Mouse (Mus musculus): ENCODE measurements around the gene Mrps18a.

Mrps18a gene

DNA sequence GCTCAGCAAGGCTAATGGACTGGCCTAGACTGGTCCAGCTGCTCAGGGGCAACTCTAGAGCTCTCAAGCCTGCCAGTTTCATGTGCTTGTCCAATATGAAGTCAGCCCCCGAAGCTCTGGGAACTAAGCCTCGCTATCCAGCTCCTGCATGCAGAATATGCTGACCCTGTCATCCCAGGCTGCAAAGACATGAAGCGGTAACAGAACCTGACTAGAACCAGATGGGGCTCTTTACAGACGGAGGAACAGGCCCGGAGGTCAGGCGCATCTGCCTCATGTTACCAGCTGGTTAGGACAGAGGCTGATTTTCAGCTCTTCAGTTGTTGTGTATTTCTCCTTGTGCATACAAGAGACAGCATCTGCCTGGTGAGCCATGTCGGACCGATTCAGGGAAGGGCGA is 8.9 kb upstream of the Mrps18a start:
- DNase-seq (ENCODE audit: low spot score), result no peak

DNA sequence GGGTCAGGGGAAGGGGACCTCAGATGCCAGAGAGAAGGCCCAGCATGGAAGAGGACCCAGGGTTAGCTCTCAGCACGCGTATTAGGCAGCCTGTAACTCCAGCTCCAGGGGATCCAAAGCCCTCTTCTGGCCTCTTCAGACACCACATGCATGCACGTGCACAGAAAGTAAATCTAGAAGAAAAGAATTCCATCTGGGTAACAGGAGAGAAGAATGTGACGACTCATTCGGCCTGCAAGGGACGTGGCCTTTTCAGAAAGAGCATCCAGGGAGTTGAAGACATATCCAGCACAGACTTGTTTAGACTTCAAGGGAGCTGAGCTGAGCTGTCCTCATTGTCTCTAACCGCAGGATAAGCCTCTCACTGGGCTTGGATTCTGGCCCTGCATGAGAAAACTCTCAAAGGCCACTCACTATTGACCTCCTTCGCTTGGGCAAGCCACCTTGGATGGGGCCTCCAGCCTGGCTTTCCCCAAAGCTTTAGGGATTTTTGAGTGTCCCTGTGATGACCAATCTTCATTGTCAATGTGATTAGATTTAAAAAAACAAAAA is 8.1 kb upstream of the Mrps18a start:
- no peak for DNase-seq (ENCODE audit: low spot score)

GRCm38 (mm10) chr17:46104487-46104886 is 6.3 kb upstream of the Mrps18a start:
- DNase-seq (ENCODE audit: low spot score), result no peak

GRCm38 (mm10) chr17:46108286-46108685 is 2.5 kb upstream of the Mrps18a start:
- no peak for DNase-seq (ENCODE audit: low spot score)

DNA sequence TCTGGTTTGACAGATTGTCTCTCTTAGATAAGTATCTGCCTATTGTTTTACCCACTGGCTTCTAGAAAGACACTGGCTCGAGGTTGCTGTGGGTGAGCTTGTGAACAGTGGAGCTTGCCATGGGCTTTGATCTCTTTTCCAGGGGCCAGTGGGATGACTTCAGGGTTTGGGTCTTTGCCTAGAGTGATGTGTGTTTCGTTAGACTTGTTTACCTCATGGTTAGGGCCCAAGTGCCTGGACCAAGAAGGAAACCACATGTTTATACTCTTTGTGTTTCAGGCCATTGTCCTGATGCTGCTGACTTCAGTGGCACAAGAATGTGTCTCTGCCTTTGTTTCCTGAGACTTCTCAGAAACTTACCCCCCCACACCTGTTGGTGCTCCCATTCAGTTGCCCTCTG is 4.7 kb downstream of the Mrps18a start:
- no peak for DNase-seq (ENCODE audit: low spot score)

DNA sequence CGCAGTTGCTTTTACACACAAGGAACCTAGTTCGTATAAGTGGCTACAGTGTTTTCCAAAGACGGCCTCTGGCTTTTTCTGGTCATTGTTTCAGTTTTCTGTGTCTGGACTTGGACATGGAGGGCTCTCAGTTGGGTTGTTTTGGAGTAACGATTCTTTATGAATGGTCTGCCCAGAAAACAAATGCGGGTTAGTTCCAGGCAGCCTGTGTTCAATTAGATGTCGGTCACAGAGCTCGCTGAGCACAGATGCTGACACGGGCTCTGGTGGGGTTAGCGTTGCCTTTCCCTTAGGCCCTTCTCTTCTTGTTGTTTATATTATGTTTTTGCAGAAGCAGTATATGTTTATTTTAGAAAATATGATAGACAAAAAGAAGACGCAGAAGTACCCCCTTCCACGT is 5.4 kb downstream of the Mrps18a start:
- DNase-seq (ENCODE audit: low spot score), result no peak

DNA sequence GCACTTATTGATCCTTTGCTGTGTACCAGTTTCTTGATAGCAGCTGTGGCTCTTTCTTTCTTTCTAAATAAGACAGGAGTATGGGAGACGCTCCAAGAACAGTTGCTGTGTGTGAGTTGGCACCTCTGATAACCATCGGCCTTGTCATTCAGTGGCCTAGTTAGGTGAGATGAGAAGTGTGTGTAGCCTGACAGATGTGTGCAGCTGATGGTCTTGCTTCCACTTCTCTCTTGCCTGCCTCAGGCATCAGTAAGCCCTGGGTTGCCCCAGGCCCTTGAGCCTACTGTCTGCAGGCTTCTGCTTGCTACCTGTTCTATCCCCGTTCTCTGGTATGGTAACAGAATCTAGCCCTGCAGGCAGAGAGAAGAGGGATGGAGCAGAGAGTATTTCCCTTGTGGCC is 6.1 kb downstream of the Mrps18a start:
- DNase-seq (ENCODE audit: low spot score), result no peak

DNA sequence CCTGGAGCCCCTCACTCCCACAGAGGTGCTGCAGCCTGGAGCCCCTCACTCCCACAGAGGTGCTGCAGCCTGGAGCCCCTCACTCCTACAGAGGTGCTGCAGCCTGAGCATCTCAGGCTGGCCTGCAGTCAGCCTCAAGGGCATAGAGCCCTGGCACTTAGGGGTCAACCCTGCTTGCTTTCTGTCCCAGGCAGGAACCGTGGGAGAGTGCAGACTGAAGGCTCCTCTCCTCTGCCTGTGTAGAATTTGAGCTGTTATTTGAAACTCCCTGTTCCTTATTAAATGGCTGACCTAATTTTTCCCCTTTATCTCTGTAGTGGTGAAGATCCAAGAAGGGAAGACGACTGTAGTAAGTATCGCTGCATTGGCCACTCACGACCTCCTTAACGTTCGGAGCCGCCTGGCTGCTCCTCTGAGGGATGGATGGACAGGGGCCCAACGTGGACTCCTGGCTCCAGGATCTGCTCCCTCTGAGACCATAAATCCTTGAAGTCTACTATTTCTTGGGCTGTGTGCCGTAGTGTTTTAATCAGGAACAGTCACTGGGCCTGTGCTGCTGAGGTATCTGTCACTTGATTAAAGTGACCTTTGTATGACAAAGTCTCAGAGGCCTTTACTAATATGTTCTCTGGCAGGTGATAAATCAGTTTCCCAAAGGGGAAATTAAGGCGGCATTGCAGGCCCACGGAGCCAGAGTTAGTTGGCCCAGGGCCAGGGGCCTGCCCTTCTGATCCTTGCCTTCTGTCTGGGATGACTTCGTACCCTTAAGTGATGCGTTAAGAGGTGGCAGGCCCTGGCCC is 7.0 kb downstream of the Mrps18a start:
- no peak for DNase-seq (ENCODE audit: low spot score)

- no peak for DNase-seq (ENCODE audit: low spot score)
Measured at GRCm38 (mm10) chr17:46118423-46118850, 7.7 kb downstream of the Mrps18a start.

DNA sequence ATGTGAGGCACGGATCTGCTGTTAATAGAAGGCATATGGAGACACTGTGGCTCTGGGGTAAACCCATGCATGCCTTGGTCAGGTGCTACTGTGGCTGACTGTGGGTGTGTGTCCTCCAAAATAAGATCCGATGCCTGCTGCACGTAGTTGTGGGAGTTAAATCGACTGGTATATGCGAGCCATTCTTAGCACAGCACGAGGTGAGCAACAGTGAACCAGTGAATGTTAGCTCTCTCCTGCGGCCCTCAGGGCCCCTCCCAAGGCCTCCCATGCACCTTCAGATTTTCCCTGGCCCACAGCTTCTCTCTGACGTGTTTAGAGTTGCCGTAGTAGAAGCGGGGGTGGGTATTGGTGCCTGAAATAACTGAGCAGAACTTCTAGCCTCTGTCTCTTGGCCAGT is 8.9 kb downstream of the Mrps18a start:
- no peak for DNase-seq (ENCODE audit: low spot score)

GRCm38 (mm10) chr17:46122791-46123190 is 12.0 kb downstream of the Mrps18a start:
- no peak for DNase-seq (ENCODE audit: low spot score)

DNA sequence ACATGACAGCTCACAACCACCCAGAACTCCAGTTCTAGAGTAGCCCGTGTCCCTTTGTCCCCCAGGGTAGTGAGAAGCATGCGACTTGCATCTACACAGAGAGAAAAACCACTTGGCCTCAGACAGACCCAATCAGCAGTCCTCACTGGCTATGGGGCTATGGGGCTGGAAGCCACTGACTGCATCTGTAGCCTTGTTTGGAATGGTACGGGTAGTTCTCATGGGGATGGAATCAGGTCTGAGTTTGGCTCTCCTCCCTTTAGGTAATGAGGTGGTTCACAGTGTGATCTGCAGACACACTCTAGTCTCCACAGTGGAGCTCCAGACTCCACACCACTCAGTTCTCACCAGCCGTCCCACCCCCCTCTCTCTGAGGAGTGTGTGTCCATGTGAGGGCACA is 12.5 kb downstream of the Mrps18a start:
- no peak for DNase-seq (ENCODE audit: low spot score)

DNA sequence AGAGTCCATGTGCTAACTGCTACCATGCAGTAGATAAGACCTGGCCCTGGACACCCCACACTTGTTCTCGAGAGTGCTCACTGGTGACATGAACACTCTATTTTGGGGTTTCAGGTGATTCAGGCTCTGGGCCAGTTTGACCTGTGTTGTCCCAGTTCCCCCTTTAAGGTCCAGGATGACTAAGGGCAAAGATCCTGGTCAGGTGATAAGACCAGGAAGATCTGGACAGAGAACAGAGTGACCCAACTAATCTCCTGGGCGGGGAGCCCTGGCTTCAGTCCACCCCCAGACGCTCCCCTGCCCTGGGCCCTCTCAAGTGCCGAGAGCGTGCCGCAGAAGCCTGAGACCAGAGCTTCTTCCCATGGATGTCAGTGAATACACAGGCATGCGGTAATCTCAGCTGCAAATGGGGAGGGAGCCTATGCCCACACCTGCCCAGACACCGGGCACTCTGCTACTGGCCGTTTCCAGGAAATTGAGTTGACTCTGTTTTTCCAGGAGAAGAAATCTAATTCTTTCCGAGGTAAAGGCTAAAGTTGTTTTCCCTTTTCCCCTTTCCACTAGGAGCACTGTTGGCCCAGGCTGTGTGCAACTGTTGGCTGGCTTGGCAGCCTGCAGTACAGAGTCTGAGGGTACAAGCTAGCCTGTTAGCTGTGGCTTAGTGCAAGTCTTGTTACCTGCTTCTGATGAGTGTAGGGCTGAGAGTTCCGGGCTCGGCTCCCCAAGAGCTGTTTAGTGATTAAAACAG is 13.3 kb downstream of the Mrps18a start:
- no peak for DNase-seq (ENCODE audit: low spot score)

GRCm38 (mm10) chr17:46126608-46127007 is 15.8 kb downstream of the Mrps18a start:
- DNase-seq (ENCODE audit: low spot score), result no peak

GRCm38 (mm10) chr17:46127814-46128493 is 17.2 kb downstream of the Mrps18a start:
- no peak for DNase-seq (ENCODE audit: low spot score)

DNA sequence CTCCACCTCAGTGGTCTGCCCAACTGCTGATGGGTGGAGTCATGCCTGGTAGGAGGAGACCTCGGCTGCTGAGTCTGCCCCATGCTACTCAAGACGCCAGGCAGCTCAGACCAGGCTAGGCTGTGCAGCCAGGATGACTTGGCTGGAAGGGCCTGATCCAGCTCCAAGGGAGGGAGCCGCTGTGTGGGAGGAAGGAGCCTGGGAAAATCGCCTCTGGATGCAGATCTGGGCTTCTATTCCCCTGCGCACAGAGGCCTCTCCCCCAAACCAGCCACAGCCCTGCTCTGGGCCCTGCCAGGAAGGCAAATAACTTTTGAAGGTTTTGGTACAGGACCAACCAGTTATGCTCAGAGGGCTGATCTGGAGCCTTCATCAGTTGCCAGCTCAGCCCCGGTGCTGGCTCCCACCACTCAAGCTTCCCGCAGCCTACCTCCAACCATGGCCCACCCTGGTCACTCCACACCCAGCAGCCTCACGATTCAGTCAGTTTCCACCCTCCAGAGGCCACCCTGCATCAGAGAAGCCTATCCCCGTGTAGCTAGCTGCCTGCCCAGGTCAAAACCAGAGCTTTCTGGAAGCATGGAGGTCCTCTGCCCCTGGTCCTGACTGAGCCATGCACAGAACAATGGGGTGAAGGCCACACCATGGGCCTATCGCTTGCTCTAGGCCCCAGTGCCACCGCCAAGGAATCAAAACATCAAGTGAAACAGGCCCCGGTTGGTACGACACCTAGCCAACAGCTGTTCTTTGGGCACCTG is 19.1 kb downstream of the Mrps18a start:
- DNase-seq (ENCODE audit: low spot score), result no peak

GRCm38 (mm10) chr17:46132058-46132718 is 21.4 kb downstream of the Mrps18a start:
- peak; percentile 32 for DNase-seq (ENCODE audit: low spot score)

DNA sequence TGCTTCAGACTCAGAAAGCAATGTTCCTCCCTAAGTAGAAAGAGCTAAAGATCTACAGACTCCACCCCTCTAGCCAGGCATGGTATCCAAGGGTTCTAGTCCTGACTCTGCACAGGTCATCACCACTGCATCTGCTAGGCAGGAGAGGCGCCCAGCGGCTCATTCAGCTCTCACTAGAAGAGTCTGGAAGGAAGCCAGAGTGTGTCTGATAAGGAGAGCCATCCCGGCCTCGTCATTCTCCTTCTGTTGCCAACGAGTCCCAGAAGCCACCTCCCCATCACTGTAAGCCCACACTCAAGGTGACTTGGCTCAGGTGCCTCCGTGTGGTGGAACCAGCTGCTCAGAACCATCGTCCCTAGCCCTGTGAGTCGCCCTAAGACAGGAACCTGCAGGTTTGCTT is 22.1 kb downstream of the Mrps18a start:
- DNase-seq (ENCODE audit: low spot score), result no peak

DNA sequence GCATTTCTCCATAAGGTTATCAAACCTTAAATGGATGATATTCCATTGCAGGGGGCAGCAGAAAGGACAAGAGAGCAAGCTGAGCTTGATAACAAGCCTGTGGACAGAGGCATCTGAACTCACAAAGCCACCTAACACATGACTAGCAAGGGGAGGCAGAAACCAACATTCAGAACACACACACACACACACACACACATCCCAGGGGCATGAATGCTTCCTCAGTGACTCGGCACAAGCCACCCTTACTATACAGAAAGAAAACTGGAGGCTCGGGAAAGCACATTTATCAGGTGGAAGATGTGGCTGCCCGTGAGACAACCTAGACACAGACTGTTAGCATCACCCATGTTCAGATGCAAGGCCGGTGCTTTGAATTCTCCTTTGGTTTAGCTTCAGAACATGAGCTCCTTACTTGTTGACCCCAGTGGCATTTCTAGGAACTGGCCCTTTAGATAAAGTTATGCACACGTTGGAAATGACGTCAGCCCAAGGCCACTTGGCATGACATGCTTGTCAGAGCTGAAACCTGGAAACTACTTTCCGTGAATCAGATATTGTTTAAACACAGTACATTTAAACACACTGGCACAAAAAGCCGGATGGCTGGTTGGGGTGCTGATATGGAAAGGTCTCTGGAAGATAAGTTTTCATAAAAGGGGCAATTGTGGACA is 27.9 kb downstream of the Mrps18a start:
- DNase-seq (ENCODE audit: low spot score), result no peak

DNA sequence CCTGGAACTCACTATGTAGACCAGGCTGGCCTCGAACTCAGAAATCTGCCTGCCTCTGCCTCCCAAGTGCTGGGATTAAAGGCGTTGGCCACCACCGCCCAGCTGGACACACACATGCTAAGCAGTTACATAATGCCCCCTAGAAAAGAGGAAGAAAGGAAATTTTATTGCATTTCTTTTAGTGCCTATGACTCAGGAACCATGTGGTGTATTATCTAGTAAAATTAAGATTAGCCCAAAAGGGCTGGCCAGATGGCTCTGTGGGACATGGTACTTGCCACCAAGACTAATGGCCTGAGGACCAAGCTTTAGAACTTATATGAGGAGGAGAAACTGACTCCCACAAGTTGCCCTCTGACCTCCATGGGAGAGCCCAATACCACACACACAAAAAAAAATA is 29.1 kb downstream of the Mrps18a start:
- no peak for DNase-seq (ENCODE audit: low spot score)
